Mouse (Mus musculus) T-helper 17 cell (primary cell): ENCODE results near the gene Dclk2.

Experiments
- in situ Hi-C, 2 experiments: fragments of 300-600 bp; cut with MboI, MseI; formaldehyde crosslinking; loops; 1 replicate in 1 of 2; 2 replicates in 1 of 2; pipeline ENCODE4 v1.15.1; 2025; ENCODE audit warnings: high pct_unique_total_duplicates in 2 of 2

Dclk2 gene

GRCm38 (mm10) chr3:86845578-86845977, 75.1 kb downstream of the Dclk2 start:
- in situ Hi-C loops: loop anchor here in 1 of 2 experiments (10.0 kb wide), 1 partner anchor 129 kb away; no protein-coding TSS in a partner anchor

- in situ Hi-C loops: loop anchor here in 1 of 2 experiments (10.0 kb wide), 1 partner anchor 130 kb away; no protein-coding TSS in a partner anchor
Measured at GRCm38 (mm10) chr3:86844804-86845481, 75.7 kb downstream of the Dclk2 start.

GRCm38 (mm10) chr3:86842461-86842860, 78.2 kb downstream of the Dclk2 start:
- in situ Hi-C loops: loop anchor here in 1 of 2 experiments (10.0 kb wide), 1 partner anchor 132 kb away; no protein-coding TSS in a partner anchor

- in situ Hi-C loops: loop anchor here in 1 of 2 experiments (10.0 kb wide), 2 partner anchors 135 to 195 kb away; no protein-coding TSS in a partner anchor
Measured at GRCm38 (mm10) chr3:86839606-86840005, 81.0 kb downstream of the Dclk2 start.

- in situ Hi-C loops: loop anchor here in 1 of 2 experiments (10.0 kb wide), 1 partner anchor 193 kb away; no protein-coding TSS in a partner anchor
Measured at GRCm38 (mm10) chr3:86837386-86837785, 83.3 kb downstream of the Dclk2 start.

- in situ Hi-C loops: loop anchor here in 1 of 2 experiments (10.0 kb wide), 1 partner anchor 190 kb away; no protein-coding TSS in a partner anchor
Measured at GRCm38 (mm10) chr3:86835180-86835579, 85.5 kb downstream of the Dclk2 start.

GRCm38 (mm10) chr3:86834341-86834740, 86.3 kb downstream of the Dclk2 start:
- in situ Hi-C loops: loop anchor here in 1 of 2 experiments (10.0 kb wide), 1 partner anchor 190 kb away; no protein-coding TSS in a partner anchor

- in situ Hi-C loops: loop anchor here in 1 of 2 experiments (10.0 kb wide), 1 partner anchor 188 kb away; no protein-coding TSS in a partner anchor
Measured at GRCm38 (mm10) chr3:86832591-86833267, 87.9 kb downstream of the Dclk2 start.

GRCm38 (mm10) chr3:86832115-86832514, 88.5 kb downstream of the Dclk2 start:
- in situ Hi-C loops: loop anchor here in 1 of 2 experiments (10.0 kb wide), 1 partner anchor 187 kb away; no protein-coding TSS in a partner anchor

- in situ Hi-C loops: no loop called here
Measured at GRCm38 (mm10) chr3:86827506-86827905, 93.1 kb downstream of the Dclk2 start.

GRCm38 (mm10) chr3:86821383-86821782, 99.3 kb downstream of the Dclk2 start:
- in situ Hi-C loops: no loop called here

- in situ Hi-C loops: no loop called here
Measured at GRCm38 (mm10) chr3:86820344-86820743, 100.3 kb downstream of the Dclk2 start.

GRCm38 (mm10) chr3:86819372-86819771, 101.3 kb downstream of the Dclk2 start:
- in situ Hi-C loops: no loop called here

- in situ Hi-C loops: no loop called here
Measured at GRCm38 (mm10) chr3:86818001-86818585, 102.6 kb downstream of the Dclk2 start.

- in situ Hi-C loops: no loop called here
Measured at GRCm38 (mm10) chr3:86812689-86813088, 108.0 kb downstream of the Dclk2 start.

GRCm38 (mm10) chr3:86810908-86811307, 109.7 kb downstream of the Dclk2 start:
- in situ Hi-C loops: no loop called here

- in situ Hi-C loops: no loop called here
Measured at GRCm38 (mm10) chr3:86809646-86810045, 111.0 kb downstream of the Dclk2 start.

GRCm38 (mm10) chr3:86809199-86809598, 111.5 kb downstream of the Dclk2 start:
- in situ Hi-C loops: no loop called here

- in situ Hi-C loops: no loop called here
Measured at GRCm38 (mm10) chr3:86807750-86808467, 112.7 kb downstream of the Dclk2 start.

- in situ Hi-C loops: no loop called here
Measured at GRCm38 (mm10) chr3:86806834-86807233, 113.8 kb downstream of the Dclk2 start.

- in situ Hi-C loops: no loop called here
Measured at GRCm38 (mm10) chr3:86804265-86804664, 116.4 kb downstream of the Dclk2 start.
